Mouse (Mus musculus) kidney, adult 2 months (tissue): ENCODE data around the gene Tmeff2. TPM values are rescaled to one million over a fixed set of nuclear protein-coding genes. Genes with fewer than 3 reads are reported as not detected.

Source experiments
- DNase-seq: peaks from one replicate; pipeline ENCODE4 v3.0.0; 2021
- H3K27ac ChIP-seq: fragments of 200-500 bp; 2 replicates; pipeline ENCODE4 v1.5.1; 2012; ENCODE audit warnings: low read depth, low read length, control low read depth, inconsistent platforms; ENCODE audit not compliant: insufficient read depth
- H3K27me3 ChIP-seq: fragments of 200-500 bp; replicated peaks from 2 replicates; pipeline ENCODE4 v1.6.1; 2012; ENCODE audit warnings: mild to moderate bottlenecking, moderate library complexity, low read length, inconsistent platforms; ENCODE audit not compliant: control insufficient read depth, insufficient read depth
- H3K36me3 ChIP-seq: fragments of 200-500 bp; 2 replicates; pipeline ENCODE4 v1.6.1; 2012; ENCODE audit warnings: mild to moderate bottlenecking, moderate library complexity, low read length, inconsistent platforms; ENCODE audit not compliant: control insufficient read depth, insufficient read depth
- H3K4me1 ChIP-seq: fragments of 200-500 bp; 2 replicates; pipeline ENCODE4 v1.6.1; 2011; ENCODE audit warnings: low read length; ENCODE audit not compliant: control insufficient read depth, insufficient read depth
- H3K4me3 ChIP-seq: fragments of 200-500 bp; 2 replicates; pipeline ENCODE4 v1.5.1; 2011; ENCODE audit warnings: mild to moderate bottlenecking, low read depth, low read length, control low read depth; ENCODE audit not compliant: insufficient read depth
- CTCF ChIP-seq: fragments of 200-500 bp; conservative IDR thresholded peaks from 2 replicates; pipeline ENCODE4 v1.5.1; 2011; ENCODE audit warnings: low read depth, mild to moderate bottlenecking, control low read depth, low read length, moderate library complexity, mixed read lengths; ENCODE audit not compliant: insufficient read depth, insufficient read length
- POLR2A ChIP-seq: fragments of 200-500 bp; IDR thresholded peaks from one replicate; pipeline ENCODE4 v1.6.1; 2011; ENCODE audit warnings: low read depth, low read length, control low read depth
- WGBS: fragments of 180-500 bp; shearing (Covaris S2); methylation state at CpG from one replicate; pipeline ENCODE4 v1.1.7; 2018; 5-methylcytosine and 5-hydroxymethylcytosine counted together
- polyA plus RNA-seq: library from polyadenylated mRNA; depleted of rRNA; stranded (reverse); fragments of >200 nt; gene quantifications from 2 replicates; pipeline ENCODE4 v1.2.3, GENCODE M21; 2012

The Tmeff2 gene
- polyA plus RNA-seq, 1 experiment = 0.52 TPM

GRCm38 (mm10) chr1:51139605-51140004 is 239.2 kb downstream of the Tmeff2 start:
- Histone ChIP-seq H3K27ac (no peak overlapping the region), H3K4me3 (no peak overlapping the region), H3K4me1 (no peaks in the 10 kb centered on the region), H3K27me3 (no peaks in the 10 kb centered on the region), H3K36me3 (no peaks in the 10 kb centered on the region)
- no peak for DNase-seq
- TF ChIP-seq POLR2A = no peak
- TF ChIP-seq CTCF = no peak
- WGBS = 82% methylated on average over 10 of the region's 10 CpGs

GRCm38 (mm10) chr1:51141381-51141780 is 240.9 kb downstream of the Tmeff2 start:
- no peak for TF ChIP-seq CTCF
- no peak for TF ChIP-seq POLR2A
- no peak for DNase-seq

GRCm38 (mm10) chr1:51142729-51143128 is 242.3 kb downstream of the Tmeff2 start:
- Histone ChIP-seq H3K27me3 (no peaks in the 10 kb centered on the region), H3K36me3 (no peaks in the 10 kb centered on the region), H3K4me1 (no peaks in the 10 kb centered on the region), H3K27ac (no peak overlapping the region), H3K4me3 (no peak overlapping the region)
- TF ChIP-seq POLR2A = no peak
- no peak for TF ChIP-seq CTCF
- 94% methylated on average over 3 of the region's 3 CpGs for WGBS
- DNase-seq = no peak

More at GRCm38 (mm10) chr1:51141381-51141780, 240.9 kb downstream of the Tmeff2 start:
- Histone ChIP-seq H3K4me1 (no peaks in the 10 kb centered on the region), H3K4me3 (no peak overlapping the region), H3K36me3 (no peaks in the 10 kb centered on the region), H3K27ac (no peak overlapping the region), H3K27me3 (no peaks in the 10 kb centered on the region)
- WGBS = 100% methylated on average over 1 of the region's 1 CpGs

- DNase-seq = no peak
- H3K27ac ChIP-seq = no peak overlapping the region
- no peak overlapping the region for H3K4me3 ChIP-seq
Measured at GRCm38 (mm10) chr1:51145693-51146092, 245.2 kb downstream of the Tmeff2 start.

GRCm38 (mm10) chr1:51148481-51149137 is 248.2 kb downstream of the Tmeff2 start:
- WGBS = 27% methylated on average over 9 of the region's 9 CpGs
- Histone ChIP-seq H3K27me3 (no peaks in the 10 kb centered on the region), H3K36me3 (no peaks in the 10 kb centered on the region), H3K4me3 (no peak overlapping the region), H3K27ac (no peak overlapping the region; the same call in 1 of the 2 replicates), H3K4me1 (no peaks in the 10 kb centered on the region)
- no peak for TF ChIP-seq POLR2A
- TF ChIP-seq CTCF = no peak
- peak; percentile 20 for DNase-seq

More at GRCm38 (mm10) chr1:51145693-51146092, 245.2 kb downstream of the Tmeff2 start:
- H3K27me3 ChIP-seq = no peaks in the 10 kb centered on the region
- H3K4me1 ChIP-seq = no peaks in the 10 kb centered on the region
- TF ChIP-seq POLR2A = no peak
- no peak for TF ChIP-seq CTCF
- WGBS = 65% methylated on average over 4 of the region's 4 CpGs
- H3K36me3 ChIP-seq = no peaks in the 10 kb centered on the region

GRCm38 (mm10) chr1:51149488-51149887 is 249.0 kb downstream of the Tmeff2 start:
- no peak for DNase-seq
- TF ChIP-seq CTCF = no peak
- no peak for TF ChIP-seq POLR2A
- H3K4me3 ChIP-seq = no peak overlapping the region
- H3K4me1 ChIP-seq = no peaks in the 10 kb centered on the region
- no peak overlapping the region for H3K27ac ChIP-seq
- H3K36me3 ChIP-seq = no peaks in the 10 kb centered on the region
- H3K27me3 ChIP-seq = no peaks in the 10 kb centered on the region
- WGBS = 61% methylated on average over 4 of the region's 4 CpGs

GRCm38 (mm10) chr1:51149890-51150289 is 249.4 kb downstream of the Tmeff2 start:
- Histone ChIP-seq H3K4me1 (no peaks in the 10 kb centered on the region), H3K27me3 (no peaks in the 10 kb centered on the region), H3K27ac (no peak overlapping the region), H3K4me3 (no peak overlapping the region), H3K36me3 (no peaks in the 10 kb centered on the region)
- no peak for TF ChIP-seq CTCF
- no peak for TF ChIP-seq POLR2A
- no peak for DNase-seq
- WGBS = 93% methylated on average over 1 of the region's 1 CpGs

GRCm38 (mm10) chr1:51152017-51152416 is 251.6 kb downstream of the Tmeff2 start:
- TF ChIP-seq CTCF (no peak), POLR2A (no peak)
- 51% methylated on average over 2 of the region's 2 CpGs for WGBS

More at GRCm38 (mm10) chr1:51152017-51152416, 251.6 kb downstream of the Tmeff2 start:
- Histone ChIP-seq H3K36me3 (no peaks in the 10 kb centered on the region), H3K27me3 (no peaks in the 10 kb centered on the region), H3K27ac (no peak overlapping the region), H3K4me1 (no peaks in the 10 kb centered on the region), H3K4me3 (no peak overlapping the region)
- no peak for DNase-seq
